ENCODE assay signal across 10 mouse cellular contexts in genomic region chr17:46623819-46624557, GRCm38 (mm10). TPM values are rescaled to one million over a fixed set of nuclear protein-coding genes. Genes with fewer than 3 reads are reported as not detected.
A peak's percentile ranks its signal among the peaks of the same experiment; 100 is the strongest.
DNase-seq lines count a peak whose midpoint lies in the region; ATAC-seq and TF ChIP-seq lines count a peak whose summit lies in the region.
"Had no signal": no experiment of that assay in that cellular context is flagged by ENCODE, and none has a peak within 500 bp of the region (broad histone marks: within the 10 kb centered on the region; RNA-seq: fewer than 3 reads in every experiment).

No protein-coding gene starts in this region.

- H3K36me3 ChIP-seq in heart, postnatal 0 days (replicated peaks; ENCODE audit: control insufficient read depth, insufficient read depth, low read length) = no peaks in the 10 kb centered on the region

- 9% methylated on average over 10 of the region's 10 CpGs for WGBS in heart, postnatal 0 days

- TF ChIP-seq CTCF in heart, postnatal 0 days (IDR thresholded peaks at IDR 0.05; ENCODE audit: low read depth) = peak; percentile 50

- peak overlapping the region; percentile 74 for H3K27ac ChIP-seq in heart, postnatal 0 days (ENCODE audit: low read depth)

- peak; percentile 44 for ATAC-seq in heart, postnatal 0 days (ENCODE audit: insufficient read depth, low read depth)
- ATAC-seq in erythroblast, adult 5-6 weeks (replicated peaks; ENCODE audit: low FRiP score, poor library complexity, severe bottlenecking) = no peak

- peaks cover 55% of the 10 kb centered on the region for H3K4me1 ChIP-seq in heart, postnatal 0 days (ENCODE audit: control insufficient read depth, insufficient read depth)

- no peak for TF ChIP-seq EP300 in heart, postnatal 0 days (IDR thresholded peaks at IDR 0.05; ENCODE audit: low read depth)

- H3K4me2 ChIP-seq in heart, postnatal 0 days (ENCODE audit: low read depth, low read length) = peak overlapping the region; percentile 30; the same call in 1 of the 2 replicates

- peak; percentile 33 to 44 for DNase-seq in cerebellum, postnatal 14 days
- DNase-seq in cerebellum, adult 9-10 months = no peak
- peak; percentile 93 for DNase-seq in Muller cell, postnatal 12 days (ENCODE audit: inconsistent ontology term)
- DNase-seq in heart, postnatal 0 days (ENCODE audit: low spot score) = peak; percentile 70
- peak; percentile 71 for DNase-seq in lung, postnatal 10 days
- no peak for DNase-seq in urinary bladder, adult 18-20 months (ENCODE audit: low spot score in 2 of 2)
- DNase-seq in frontal cortex, postnatal 36 days (ENCODE audit: low spot score in 2 of 2) = no peak
- DNase-seq: B cell, adult 2 months; cerebellum, adult 8-10 months had no signal

- 0 out of 2 replicates have a peak overlapping the region, but pooled peaks have one; percentile 26 for H3K9ac ChIP-seq in heart, postnatal 0 days (replicated peaks; ENCODE audit: low read depth, low read length)

- no peaks in the 10 kb centered on the region for H3K27me3 ChIP-seq in heart, postnatal 0 days (ENCODE audit: control insufficient read depth, insufficient read depth, low read length)

- no peaks in the 10 kb centered on the region for H3K9me3 ChIP-seq in heart, postnatal 0 days (replicated peaks; ENCODE audit: control insufficient read depth, low read length)

- H3K4me3 ChIP-seq in heart, postnatal 0 days (ENCODE audit: low read depth, low read length) = no peak overlapping the region

RNA-seq across cellular contexts. Expression of gene Ptk7, which starts 5.3 kb away (rescaled TPM):
- 57.9 and 70.4 TPM in 2 replicates for total RNA-seq in heart, postnatal 0 days (2014; rRNA removed; ENCODE audit: low replicate concordance)
- polyA plus RNA-seq in heart, postnatal 0 days (2015; fragmentation: Nextera tagmentation; extraction: Ambion mirVana) = 16.9 and 17.2 TPM in 2 replicates
- total RNA-seq in erythroblast, adult 5-6 weeks (2015; ENCODE audit: low replicate concordance) = not detected in 2 replicates
- total RNA-seq in erythroblast, adult 5-6 weeks (2017; ENCODE audit: low replicate concordance) = not detected in 2 replicates

RNA-seq across cellular contexts. Expression of gene Klc4, which starts 21.8 kb away (rescaled TPM):
- 26.2 and 29.0 TPM in 2 replicates for total RNA-seq in heart, postnatal 0 days (2014; rRNA removed; ENCODE audit: low replicate concordance)
- polyA plus RNA-seq in heart, postnatal 0 days (2015; fragmentation: Nextera tagmentation; extraction: Ambion mirVana) = 25.1 and 28.8 TPM in 2 replicates
- 0.38 and 1.3 TPM in 2 replicates for total RNA-seq in erythroblast, adult 5-6 weeks (2015; ENCODE audit: low replicate concordance)
- 7.7 and 12.0 TPM in 2 replicates for total RNA-seq in erythroblast, adult 5-6 weeks (2017; ENCODE audit: low replicate concordance)

RNA-seq across cellular contexts. Expression of gene Mrpl2, which starts 22.0 kb away (rescaled TPM):
- 96.7 and 116 TPM in 2 replicates for total RNA-seq in heart, postnatal 0 days (2014; rRNA removed; ENCODE audit: low replicate concordance)
- polyA plus RNA-seq in heart, postnatal 0 days (2015; fragmentation: Nextera tagmentation; extraction: Ambion mirVana) = 152 and 158 TPM in 2 replicates
- total RNA-seq in erythroblast, adult 5-6 weeks (2015; ENCODE audit: low replicate concordance) = 35.5 and 61.9 TPM in 2 replicates
- 19.5 and 41.6 TPM in 2 replicates for total RNA-seq in erythroblast, adult 5-6 weeks (2017; ENCODE audit: low replicate concordance)

RNA-seq across cellular contexts. Expression of gene Cul7, which starts 26.1 kb away (rescaled TPM):
- total RNA-seq in heart, postnatal 0 days (2014; rRNA removed; ENCODE audit: low replicate concordance) = 92.7 and 95.5 TPM in 2 replicates
- 18.6 and 20.6 TPM in 2 replicates for polyA plus RNA-seq in heart, postnatal 0 days (2015; fragmentation: Nextera tagmentation; extraction: Ambion mirVana)
- total RNA-seq in erythroblast, adult 5-6 weeks (2015; ENCODE audit: low replicate concordance) = 1.9 and 3.8 TPM in 2 replicates
- total RNA-seq in erythroblast, adult 5-6 weeks (2017; ENCODE audit: low replicate concordance) = 0.68 and 1.1 TPM in 2 replicates

RNA-seq across cellular contexts. Expression of gene Rrp36, which starts 50.2 kb away (rescaled TPM):
- total RNA-seq in heart, postnatal 0 days (2014; rRNA removed; ENCODE audit: low replicate concordance) = 15.5 and 18.8 TPM in 2 replicates
- 26.6 and 29.7 TPM in 2 replicates for polyA plus RNA-seq in heart, postnatal 0 days (2015; fragmentation: Nextera tagmentation; extraction: Ambion mirVana)
- total RNA-seq in erythroblast, adult 5-6 weeks (2015; ENCODE audit: low replicate concordance) = 2.1 and 7.9 TPM in 2 replicates
- 7.7 and 11.3 TPM in 2 replicates for total RNA-seq in erythroblast, adult 5-6 weeks (2017; ENCODE audit: low replicate concordance)

Comparison
In these comparisons a context has a peak if more than half of its experiments do, and no peak if none do; other contexts are left out.
1. DNase-seq: peak in cerebellum, postnatal 14 days (2 of 2), Muller cell, postnatal 12 days (single experiment), heart, postnatal 0 days (single experiment) and lung, postnatal 10 days (single experiment); none in cerebellum, adult 9-10 months (single experiment), urinary bladder, adult 18-20 months (0 of 2) and frontal cortex, postnatal 36 days (0 of 2).
2. RNA of gene Ptk7, which starts 5.3 kb away (total RNA-seq): 57.9 to 70.4 TPM in heart, postnatal 0 days; not detected in erythroblast, adult 5-6 weeks; every median in the first group is over 10 times any median in the second.